Mouse (Mus musculus) limb, embryonic 11.5 days (tissue): ENCODE results near the gene Nup50. TPM values are rescaled to one million over a fixed set of nuclear protein-coding genes. Genes with fewer than 3 reads are reported as not detected.
A peak's percentile ranks its signal among the peaks of the same experiment; 100 is the strongest.

Source experiments
- ATAC-seq: fragments of 200-750 bp; cut with Nextera tagmentation; 2 replicates; pipeline ENCODE4 v1.8.0; 2017; ENCODE audit warnings: low read depth; ENCODE audit not compliant: insufficient number of reproducible peaks, low FRiP score, low TSS enrichment
- DNase-seq: peaks from one replicate; pipeline ENCODE4 v3.0.0-alpha.2; 2015; ENCODE audit warnings: low spot score
- H3K27ac ChIP-seq: fragments of 300-500 bp; sonication (generic); replicated peaks from 2 replicates; pipeline ENCODE4 v1.5.1; 2014; ENCODE audit warnings: low read depth, mild to moderate bottlenecking, low read length
- H3K27me3 ChIP-seq: fragments of 300-500 bp; sonication (generic); 2 replicates; pipeline ENCODE4 v1.6.1; 2014; ENCODE audit warnings: mild to moderate bottlenecking, low read length, mixed read lengths; ENCODE audit not compliant: control insufficient read depth, insufficient read depth
- H3K36me3 ChIP-seq: fragments of 300-500 bp; sonication (generic); 2 replicates; pipeline ENCODE4 v1.6.1; 2014; ENCODE audit warnings: mild to moderate bottlenecking, low read length, moderate library complexity, mixed read lengths; ENCODE audit not compliant: control insufficient read depth, insufficient read depth
- H3K4me1 ChIP-seq: fragments of 300-500 bp; sonication (generic); 2 replicates; pipeline ENCODE4 v1.6.1; 2014; ENCODE audit warnings: low read length, mixed read lengths; ENCODE audit not compliant: control insufficient read depth, insufficient read depth
- H3K4me2 ChIP-seq: fragments of 300-500 bp; sonication (generic); 2 replicates; pipeline ENCODE4 v1.6.1; 2014; ENCODE audit warnings: low read depth, mild to moderate bottlenecking, moderate library complexity; ENCODE audit not compliant: severe bottlenecking
- H3K4me3 ChIP-seq: fragments of 300-500 bp; sonication (generic); 2 replicates; pipeline ENCODE4 v1.5.1; 2014; ENCODE audit warnings: low read depth, low read length
- H3K9ac ChIP-seq: fragments of 300-500 bp; sonication (generic); 2 replicates; pipeline ENCODE4 v1.6.1; 2014; ENCODE audit warnings: mild to moderate bottlenecking, low read length
- H3K9me3 ChIP-seq: fragments of 300-500 bp; sonication (generic); 2 replicates; pipeline ENCODE4 v1.6.1; 2016; ENCODE audit warnings: low read length; ENCODE audit not compliant: control insufficient read depth
- WGBS: fragments of 180-500 bp; shearing (Covaris S2); extraction: QIAGEN DNeasy Blood & Tissue Kit; methylation state at CpG from one replicate; pipeline ENCODE4 v1.1.7; 2014; 5-methylcytosine and 5-hydroxymethylcytosine counted together
- polyA plus RNA-seq: library from polyadenylated mRNA; unstranded; fragments of >200 nt; fragmentation: Nextera tagmentation; extraction: Ambion mirVana; gene quantifications from 2 replicates; pipeline ENCODE4 v1.2.1, GENCODE M21; 2014

The Nup50 gene
- polyA plus RNA-seq, 1 experiment from 2014 or later = 64.8 TPM

DNA sequence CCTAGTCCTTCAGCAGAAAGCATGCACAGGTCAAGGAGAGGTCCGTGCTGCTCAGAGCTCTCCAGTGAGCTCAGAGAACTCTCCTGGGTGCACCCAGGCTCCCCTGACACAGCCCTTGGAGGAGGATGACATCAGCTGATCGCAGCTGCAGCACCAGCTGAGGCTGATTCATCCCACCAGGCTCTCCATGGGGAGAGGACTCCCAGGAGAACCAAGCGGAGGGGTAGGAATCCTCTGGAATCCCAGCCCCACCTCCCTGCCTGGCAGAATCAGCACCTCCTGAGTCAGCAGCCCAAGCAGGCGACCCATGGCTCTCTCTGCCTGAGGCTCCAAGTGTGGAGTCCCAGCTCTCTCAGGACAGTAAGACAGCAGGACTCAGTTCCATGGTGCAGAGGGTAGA, 52.5 kb downstream of the Nup50 start:
- H3K4me1 ChIP-seq = no peaks in the 10 kb centered on the region
- H3K4me2 ChIP-seq = no peak overlapping the region
- no peaks in the 10 kb centered on the region for H3K9me3 ChIP-seq
- ATAC-seq = no peak
- H3K27ac ChIP-seq = no peak overlapping the region
- H3K9ac ChIP-seq = no peak overlapping the region
- no peaks in the 10 kb centered on the region for H3K27me3 ChIP-seq
- no peak for DNase-seq
- no peak overlapping the region for H3K4me3 ChIP-seq
- H3K36me3 ChIP-seq = no peaks in the 10 kb centered on the region
- WGBS = 46% methylated on average over 4 of the region's 4 CpGs

DNA sequence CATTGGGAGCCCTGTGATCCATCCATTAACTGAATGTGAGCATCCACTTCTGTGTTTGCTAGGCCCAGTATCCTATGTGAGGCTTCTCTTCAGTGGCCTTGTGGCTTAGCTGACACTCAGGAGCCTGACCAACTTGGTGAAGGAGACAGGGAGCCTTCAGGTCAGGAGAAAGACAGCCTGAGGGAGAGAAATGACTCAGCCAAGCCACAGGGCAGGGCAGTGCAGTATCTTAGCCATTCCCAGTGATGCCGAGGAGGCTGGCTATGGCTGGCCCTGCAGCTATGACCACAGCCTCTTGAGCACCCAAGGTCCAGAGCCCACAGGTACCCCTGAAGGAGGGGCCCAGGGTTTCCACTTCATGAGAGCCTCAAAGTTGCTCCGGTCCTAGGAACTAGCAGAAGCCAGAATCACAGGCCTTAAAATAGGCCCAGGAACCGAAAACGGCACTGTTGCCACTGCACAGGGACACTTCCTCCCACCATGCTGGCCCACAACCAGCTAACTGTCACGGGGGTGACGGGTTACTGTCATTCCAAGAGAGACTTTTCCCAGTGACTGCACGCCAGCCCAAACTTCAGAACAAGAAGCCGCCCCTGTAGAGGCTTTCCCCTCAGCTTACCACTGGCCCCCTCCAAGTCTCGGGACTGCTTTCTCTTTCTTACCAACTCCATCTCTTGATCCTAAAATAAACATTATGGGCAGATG, 58.5 kb downstream of the Nup50 start:
- no peaks in the 10 kb centered on the region for H3K4me1 ChIP-seq
- ATAC-seq = no peak
- WGBS = 86% methylated on average over 9 of the region's 9 CpGs

DNA sequence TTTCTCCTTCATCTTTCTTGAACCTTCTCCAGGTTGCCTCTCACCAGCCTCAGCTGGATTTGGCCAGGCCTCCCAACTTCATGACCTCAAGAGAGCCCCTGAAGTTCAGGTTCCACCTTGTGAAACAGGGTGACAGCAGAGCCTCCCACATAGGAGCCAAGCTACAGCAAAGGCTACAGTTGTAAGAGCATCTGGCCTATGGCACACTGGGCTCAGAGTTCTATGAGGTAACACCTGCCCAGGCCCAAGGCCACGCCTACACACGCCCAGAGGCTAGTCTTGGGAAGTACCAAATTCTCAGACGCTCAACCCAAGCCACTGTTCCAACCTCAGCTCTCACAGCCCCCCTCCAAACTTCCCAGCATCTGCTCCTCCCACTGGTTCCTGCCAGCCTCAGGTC, 59.7 kb downstream of the Nup50 start:
- Histone ChIP-seq H3K4me2 (no peak overlapping the region), H3K4me1 (no peaks in the 10 kb centered on the region), H3K9me3 (no peaks in the 10 kb centered on the region), H3K9ac (no peak overlapping the region), H3K27ac (no peak overlapping the region), H3K4me3 (no peak overlapping the region), H3K36me3 (0 out of 2 replicates have a peak, but pooled peaks cover 2% of the 10 kb centered on the region), H3K27me3 (no peaks in the 10 kb centered on the region)
- ATAC-seq (no peak), DNase-seq (no peak)
- WGBS = 68% methylated on average over 3 of the region's 3 CpGs

More for the DNA sequence above, 58.5 kb downstream of the Nup50 start:
- Histone ChIP-seq H3K9ac (no peak overlapping the region), H3K4me3 (no peak overlapping the region), H3K9me3 (no peaks in the 10 kb centered on the region), H3K36me3 (0 out of 2 replicates have a peak, but pooled peaks cover 2% of the 10 kb centered on the region), H3K27me3 (no peaks in the 10 kb centered on the region), H3K4me2 (no peak overlapping the region), H3K27ac (no peak overlapping the region)
- DNase-seq = no peak

DNA sequence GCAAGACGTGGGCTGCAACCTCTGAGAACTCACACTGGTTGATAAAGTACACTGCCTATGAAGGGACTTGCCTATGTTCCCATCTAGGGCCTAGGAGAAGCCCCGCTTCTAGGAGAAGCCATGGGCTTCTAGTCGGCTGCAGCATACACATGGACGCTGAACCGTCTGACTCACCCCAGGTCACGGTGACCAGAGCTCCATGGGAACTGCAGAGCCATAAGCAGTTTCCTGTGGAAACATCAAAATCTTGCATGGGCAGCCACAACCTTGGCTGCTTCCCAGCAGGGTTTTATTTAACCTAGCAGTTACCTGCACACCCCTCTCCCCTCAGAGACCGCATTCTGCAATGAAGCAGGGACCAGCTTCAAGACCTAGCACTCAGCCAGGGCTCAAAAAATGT, 60.5 kb downstream of the Nup50 start:
- Histone ChIP-seq H3K9me3 (no peaks in the 10 kb centered on the region), H3K4me1 (peaks cover 5% of the 10 kb centered on the region; the same call in 1 of the 2 replicates), H3K27me3 (no peaks in the 10 kb centered on the region), H3K9ac (no peak overlapping the region), H3K4me2 (no peak overlapping the region), H3K36me3 (0 out of 2 replicates have a peak, but pooled peaks cover 2% of the 10 kb centered on the region), H3K27ac (no peak overlapping the region), H3K4me3 (no peak overlapping the region)
- DNase-seq (no peak), ATAC-seq (no peak)
- WGBS = 83% methylated on average over 7 of the region's 7 CpGs

DNA sequence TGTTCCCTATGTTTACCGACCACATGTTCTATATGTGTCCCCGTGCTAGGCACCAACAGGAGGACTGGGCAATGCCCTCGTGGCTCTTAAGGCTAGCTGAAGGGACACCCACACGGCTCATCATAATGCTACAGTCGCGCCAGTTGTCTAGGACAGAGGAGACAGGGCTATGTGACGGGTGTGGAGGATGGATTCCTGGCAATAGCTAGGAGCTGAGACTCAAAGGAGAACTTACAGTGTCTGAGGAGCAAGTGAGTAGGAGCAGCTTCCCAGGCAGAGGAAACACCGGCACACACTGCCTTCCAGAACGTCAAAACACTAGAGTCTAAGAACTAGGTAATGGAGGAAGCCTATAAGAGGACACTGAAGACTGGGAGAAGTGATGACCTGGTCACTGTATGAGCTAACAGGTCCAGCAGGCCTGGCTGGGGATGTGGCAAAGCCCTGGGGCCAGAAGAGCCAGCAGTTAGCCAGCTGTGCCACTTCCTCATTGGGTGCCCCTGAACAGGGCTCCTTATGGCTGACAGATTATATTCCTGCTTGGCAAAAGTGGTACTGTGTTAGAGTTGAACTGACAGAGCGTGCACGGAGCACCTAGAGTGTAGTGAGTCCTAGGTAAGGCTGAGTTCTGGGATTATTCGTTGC, 62.4 kb downstream of the Nup50 start:
- DNase-seq (no peak), ATAC-seq (no peak)
- Histone ChIP-seq H3K27me3 (no peaks in the 10 kb centered on the region), H3K4me1 (peaks cover 5% of the 10 kb centered on the region; the same call in 1 of the 2 replicates), H3K9me3 (no peaks in the 10 kb centered on the region), H3K9ac (no peak overlapping the region), H3K27ac (no peak overlapping the region), H3K36me3 (0 out of 2 replicates have a peak, but pooled peaks cover 2% of the 10 kb centered on the region), H3K4me3 (no peak overlapping the region), H3K4me2 (no peak overlapping the region)
- 89% methylated on average over 12 of the region's 12 CpGs for WGBS

DNA sequence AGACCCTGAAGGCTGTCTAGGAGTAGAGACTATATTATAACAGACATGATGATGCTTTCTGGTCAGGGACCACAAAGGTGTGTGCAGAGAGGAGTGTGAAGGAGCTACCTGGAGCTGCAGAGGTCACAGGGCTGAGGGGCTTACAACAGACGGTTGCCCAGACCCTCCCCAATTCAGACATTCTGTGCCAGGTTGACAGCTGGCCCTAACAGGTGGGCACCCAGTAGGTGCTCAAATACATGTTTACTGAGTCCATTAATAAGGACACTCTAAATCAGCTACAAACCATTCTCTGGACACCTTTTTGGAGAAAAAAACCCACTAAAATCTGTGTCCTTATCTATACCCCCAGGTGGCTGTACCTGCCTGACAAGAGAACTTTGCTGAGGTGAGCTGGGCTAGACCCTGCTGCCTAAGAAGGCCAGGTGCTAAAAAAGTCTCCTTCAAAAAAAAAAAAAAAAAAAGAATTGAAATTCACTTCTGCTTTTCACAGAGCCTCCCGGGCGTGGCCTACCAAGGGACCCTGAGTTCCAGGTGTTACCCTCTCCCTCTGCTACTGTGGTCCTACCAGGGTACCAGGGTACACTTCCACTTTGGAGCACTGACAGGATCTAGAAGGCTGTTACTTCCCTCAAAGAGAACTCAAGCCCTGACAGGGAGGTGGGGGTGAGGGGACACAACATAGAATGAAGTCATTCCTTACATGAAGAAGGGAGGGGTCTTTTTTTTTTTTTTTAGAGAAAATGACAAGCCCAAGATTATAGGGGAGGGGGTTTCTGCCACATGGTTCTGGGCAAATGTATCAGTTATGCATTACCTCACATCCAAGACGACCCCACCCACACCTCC, 63.2 kb downstream of the Nup50 start:
- H3K36me3 ChIP-seq = 0 out of 2 replicates have a peak, but pooled peaks cover 2% of the 10 kb centered on the region
- no peaks in the 10 kb centered on the region for H3K27me3 ChIP-seq
- H3K9me3 ChIP-seq = no peaks in the 10 kb centered on the region
- H3K4me1 ChIP-seq = peaks cover 5% of the 10 kb centered on the region; the same call in 1 of the 2 replicates
- DNase-seq = no peak
- H3K4me2 ChIP-seq = peak overlapping the region; percentile 86
- 75% methylated on average over 4 of the region's 4 CpGs for WGBS
- H3K4me3 ChIP-seq = peak overlapping the region; percentile 75
- no peak for ATAC-seq
- no peak overlapping the region for H3K9ac ChIP-seq
- no peak overlapping the region for H3K27ac ChIP-seq

DNA sequence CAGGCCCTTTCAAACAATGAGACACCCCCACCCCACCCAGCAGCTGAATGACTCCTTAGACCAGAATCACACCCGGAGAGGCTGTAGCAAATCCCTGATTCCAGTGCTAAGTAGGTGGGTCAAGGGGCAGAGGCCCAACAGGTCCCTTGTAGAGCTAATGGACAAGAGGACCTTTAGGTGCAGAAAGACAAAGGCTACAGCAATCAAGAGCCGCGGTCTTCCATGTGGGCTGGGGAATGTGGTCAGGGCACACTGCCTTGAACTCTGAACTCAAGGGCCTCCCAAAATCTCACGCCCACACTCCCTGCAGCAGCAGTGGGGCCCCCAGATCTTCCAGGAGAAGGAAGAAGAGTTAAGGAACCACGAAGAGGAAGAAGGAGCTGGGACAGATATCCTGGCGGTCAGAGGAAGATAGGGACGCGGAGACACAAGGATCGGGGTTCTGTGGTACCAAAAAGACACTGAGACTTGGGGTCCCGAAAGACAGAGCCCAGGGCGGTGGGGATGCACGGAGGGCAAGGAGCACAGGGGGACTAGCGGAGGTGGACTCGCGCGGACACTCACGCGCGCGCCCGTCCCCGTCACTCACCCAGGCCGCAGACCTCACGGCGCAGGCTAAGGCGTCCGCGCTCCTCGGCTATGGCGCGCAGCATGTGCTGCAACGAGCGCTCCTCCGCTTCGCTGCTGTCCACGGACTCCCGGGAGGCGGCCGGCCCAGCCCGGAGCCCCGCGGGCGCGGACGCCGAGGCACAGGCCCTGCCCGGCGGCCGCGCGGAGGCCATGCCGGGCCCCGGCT, 64.0 kb downstream of the Nup50 start:
- ATAC-seq (peak; percentile 44; the same call in 1 of the 2 replicates), DNase-seq (peak; percentile 62)
- peak overlapping the region; percentile 75 for H3K4me3 ChIP-seq
- H3K4me1 ChIP-seq = peaks cover 5% of the 10 kb centered on the region; the same call in 1 of the 2 replicates
- H3K4me2 ChIP-seq = peak overlapping the region; percentile 86
- no peaks in the 10 kb centered on the region for H3K27me3 ChIP-seq
- no peak overlapping the region for H3K27ac ChIP-seq
- H3K9me3 ChIP-seq = no peaks in the 10 kb centered on the region
- WGBS = 2% methylated on average over 53 of the region's 53 CpGs
- H3K9ac ChIP-seq = peak overlapping the region; percentile 91
- H3K36me3 ChIP-seq = no peaks in the 10 kb centered on the region
